Mouse (Mus musculus) olfactory bulb, adult 2 months (tissue): ENCODE results near the gene Prrx1.

Experiments used
- CTCF ChIP-seq: fragments of 200-500 bp; IDR thresholded peaks from 2 replicates; pipeline ENCODE4 v1.5.1; 2012; ENCODE audit warnings: low read depth, mild to moderate bottlenecking, low read length, moderate library complexity; ENCODE audit not compliant: insufficient read depth
- POLR2A ChIP-seq: fragments of 200-500 bp; IDR thresholded peaks from 2 replicates; pipeline ENCODE4 v1.6.1; 2012; ENCODE audit warnings: mild to moderate bottlenecking, low read depth, low read length, moderate library complexity; ENCODE audit not compliant: insufficient read depth

DNA sequence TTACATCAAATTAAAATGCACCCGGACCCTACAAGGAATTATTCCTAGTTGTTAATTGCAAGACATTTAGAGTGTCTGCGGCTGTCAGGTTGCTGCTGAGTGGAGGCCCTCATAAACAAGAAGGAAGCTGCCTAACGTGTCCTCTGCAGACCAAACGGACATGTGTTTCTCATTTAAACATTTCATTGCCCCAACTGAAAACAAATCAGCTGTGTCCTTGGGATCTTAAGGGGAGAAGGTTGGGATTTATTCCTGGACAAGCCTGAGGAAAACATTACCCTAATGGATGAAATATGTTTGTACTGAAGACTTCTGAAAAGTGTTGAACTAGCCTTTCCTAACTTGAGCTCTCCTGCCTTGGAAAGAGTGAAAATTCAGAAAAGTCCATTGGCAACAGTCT is 74.6 kb downstream of the Prrx1 start:
- TF ChIP-seq CTCF (no peak), POLR2A (no peak)
